Mouse (Mus musculus): ENCODE results near the gene Timm10.

GRCm38 (mm10) chr2:84827283-84827920, 605 bp downstream of the Timm10 start:
- TF ChIP-seq GATA1 (IDR thresholded peaks at IDR 0.05; ENCODE audit: low read length) = peak; percentile 46
- no peak for TF ChIP-seq TAL1 (IDR thresholded peaks at IDR 0.05; ENCODE audit: low read length)

Data from erythroblast, embryonic 14.5 days (primary cell).